Mouse (Mus musculus): ENCODE data around the gene Olfr1247. TPM values are rescaled to one million over a fixed set of nuclear protein-coding genes. Genes with fewer than 3 reads are reported as not detected.
"Not testable (repeated sequence)": the region's sequence is repeated elsewhere in the genome, so short reads cannot be mapped to it uniquely, and the experiment has no call there.

Olfr1247 gene
- polyA plus RNA-seq (2014; fragmentation: Nextera tagmentation; extraction: Ambion mirVana), result not detected in 2 replicates

DNA sequence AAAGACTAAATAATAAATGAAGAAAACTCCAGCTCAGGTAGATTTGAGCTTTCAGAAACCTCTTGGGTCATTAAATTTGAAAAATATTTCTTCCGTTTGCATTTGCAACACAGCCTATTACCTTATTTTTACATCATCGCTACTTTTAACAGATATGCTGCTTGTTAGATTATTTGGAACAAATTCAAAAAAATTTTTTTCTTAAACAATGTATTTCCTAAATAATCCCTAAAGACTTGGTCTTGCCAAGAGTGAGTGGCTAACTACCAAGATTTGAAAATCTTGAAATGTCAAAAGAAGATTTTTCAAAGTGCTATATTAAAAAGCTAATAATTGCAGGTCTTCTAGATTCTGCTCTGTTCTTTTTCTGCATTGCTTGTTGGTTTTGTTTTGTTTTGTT is at the start of gene Olfr1247:
TSS of gene Olfr1247 (minus strand) at position 101 of the 400 bp plus-strand sequence.
- WGBS, result 82% methylated on average over 2 of the region's 2 CpGs
- no peak within 1 kb of the TSS for H3K4me3 ChIP-seq (ENCODE audit: low read depth, low read length)
- no peaks in the 10 kb centered on the region for H3K4me1 ChIP-seq (ENCODE audit: control insufficient read depth, insufficient read depth, low read length)
- H3K36me3 ChIP-seq (ENCODE audit: control insufficient read depth, insufficient read depth, low read length), result no peaks in the 10 kb centered on the region
- no peaks in the 10 kb centered on the region for H3K27me3 ChIP-seq (replicated peaks; ENCODE audit: control insufficient read depth, insufficient read depth, low read length)
- no peaks in the 10 kb centered on the region for H3K9me3 ChIP-seq (ENCODE audit: control insufficient read depth, low read length)
- DNase-seq (ENCODE audit: low spot score) (no peak), ATAC-seq (ENCODE audit: low read depth) (no peak)
- H3K4me2 ChIP-seq (ENCODE audit: low read depth, low read length), result no peak within 1 kb of the TSS
- H3K27ac ChIP-seq (replicated peaks; ENCODE audit: low read depth, low read length), result no peak within 1 kb of the TSS
- H3K9ac ChIP-seq (ENCODE audit: low read depth, low read length), result no peak within 1 kb of the TSS

DNA sequence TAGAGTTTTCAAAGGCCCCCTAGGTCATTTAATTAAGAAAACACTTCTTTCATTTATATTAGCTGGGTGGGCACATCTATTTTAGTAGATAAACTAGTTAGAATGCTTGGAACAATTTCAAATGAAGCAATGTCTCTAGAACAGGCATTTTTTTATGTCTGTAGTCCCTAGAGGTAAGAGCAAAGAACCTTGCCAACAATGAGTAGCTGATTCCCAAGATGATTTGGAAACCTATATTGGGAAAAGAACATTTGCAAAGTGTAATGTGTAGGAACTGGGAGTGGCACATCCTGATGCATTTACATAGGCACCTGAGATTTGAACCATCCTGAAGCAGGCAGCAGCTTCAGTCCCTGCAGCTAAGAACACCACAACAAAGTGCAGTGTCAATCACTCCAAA is 47.4 kb upstream of the Olfr1247 start, which contains the start of gene Olfr1250:
TSS of gene Olfr1250 (minus strand) at position 101 of the 400 bp plus-strand sequence.
- Histone ChIP-seq H3K36me3 (ENCODE audit: control insufficient read depth, insufficient read depth, low read length) (no peaks in the 10 kb centered on the region), H3K9me3 (ENCODE audit: control insufficient read depth, low read length) (no peaks in the 10 kb centered on the region), H3K9ac (ENCODE audit: low read depth, low read length) (no peak within 1 kb of the TSS), H3K27ac (replicated peaks; ENCODE audit: low read depth, low read length) (no peak within 1 kb of the TSS), H3K4me3 (ENCODE audit: low read depth, low read length) (no peak within 1 kb of the TSS), H3K4me2 (ENCODE audit: low read depth, low read length) (no peak within 1 kb of the TSS), H3K27me3 (replicated peaks; ENCODE audit: control insufficient read depth, insufficient read depth, low read length) (no peaks in the 10 kb centered on the region), H3K4me1 (ENCODE audit: control insufficient read depth, insufficient read depth, low read length) (no peaks in the 10 kb centered on the region)
- DNase-seq (ENCODE audit: low spot score) (no peak), ATAC-seq (ENCODE audit: low read depth) (no peak)

DNA sequence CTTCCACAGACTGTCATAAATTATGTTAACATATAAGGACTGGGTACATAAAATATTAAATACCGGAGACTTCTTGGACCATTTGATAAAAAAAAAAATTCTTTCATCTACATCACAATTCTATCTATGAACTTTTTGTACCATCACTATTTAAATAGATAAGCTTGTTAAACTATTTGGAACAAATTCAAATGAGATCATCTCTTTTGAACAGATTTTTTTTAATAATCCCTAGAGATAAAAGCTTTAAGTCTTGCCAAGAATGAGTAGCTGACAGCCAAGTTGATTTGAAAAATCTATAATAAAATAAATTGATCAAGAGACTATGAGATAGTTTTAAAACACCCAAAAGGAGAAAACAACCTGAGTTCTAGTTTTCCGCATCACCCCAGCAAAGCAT is 21.0 kb upstream of the Olfr1247 start, which contains the start of gene Olfr1249:
TSS of gene Olfr1249 (minus strand) at position 101 of the 400 bp plus-strand sequence.
- no peak within 1 kb of the TSS for H3K27ac ChIP-seq (replicated peaks; ENCODE audit: low read depth, low read length)
- H3K4me1 ChIP-seq (ENCODE audit: control insufficient read depth, insufficient read depth, low read length), result no peaks in the 10 kb centered on the region
- H3K9me3 ChIP-seq (ENCODE audit: control insufficient read depth, low read length), result no peaks in the 10 kb centered on the region
- no peak within 1 kb of the TSS for H3K4me2 ChIP-seq (ENCODE audit: low read depth, low read length)
- no peaks in the 10 kb centered on the region for H3K36me3 ChIP-seq (ENCODE audit: control insufficient read depth, insufficient read depth, low read length)
- WGBS, result 87% methylated on average over 2 of the region's 2 CpGs
- DNase-seq (ENCODE audit: low spot score), result no peak
- ATAC-seq (ENCODE audit: low read depth), result no peak
- no peaks in the 10 kb centered on the region for H3K27me3 ChIP-seq (replicated peaks; ENCODE audit: control insufficient read depth, insufficient read depth, low read length)
- H3K4me3 ChIP-seq (ENCODE audit: low read depth, low read length), result no peak within 1 kb of the TSS
- no peak within 1 kb of the TSS for H3K9ac ChIP-seq (ENCODE audit: low read depth, low read length)

DNA sequence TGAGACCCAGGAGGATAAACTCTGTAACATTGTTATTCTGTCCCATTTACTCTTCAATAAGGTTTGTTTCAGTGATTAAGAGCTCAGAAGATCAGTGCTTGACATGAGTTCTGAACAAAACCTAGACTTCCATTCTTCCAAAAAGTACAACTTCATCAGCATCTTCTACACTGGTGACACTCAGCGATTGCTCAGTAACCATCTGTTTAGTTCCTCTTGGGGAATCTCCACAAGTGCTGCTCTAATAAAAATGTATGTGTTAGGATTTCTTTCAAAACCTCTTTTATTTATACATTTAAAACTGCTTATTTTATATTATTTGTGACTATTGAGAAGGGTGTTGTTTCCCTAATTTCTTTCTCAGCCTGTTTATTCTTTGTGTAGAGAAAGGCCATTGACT is 4.2 kb upstream of the Olfr1247 start, which contains the start of gene Olfr1248:
TSS of gene Olfr1248 (minus strand) at position 101 of the 400 bp plus-strand sequence.
- H3K4me3 ChIP-seq (ENCODE audit: low read depth, low read length), result not testable (repeated sequence)
- WGBS, result 90% methylated on average over 1 of the region's 1 CpGs

GRCm38 (mm10) chr2:89593057-89593456 is 20.9 kb downstream of the Olfr1247 start, which contains the start of gene Olfr1246:
Olfr1246 (minus strand) TSS chr2:89593157.
- Histone ChIP-seq H3K4me3 (ENCODE audit: low read depth, low read length) (no peak within 1 kb of the TSS), H3K36me3 (ENCODE audit: control insufficient read depth, insufficient read depth, low read length) (no peaks in the 10 kb centered on the region), H3K9me3 (ENCODE audit: control insufficient read depth, low read length) (no peaks in the 10 kb centered on the region), H3K27ac (replicated peaks; ENCODE audit: low read depth, low read length) (no peak within 1 kb of the TSS), H3K9ac (ENCODE audit: low read depth, low read length) (no peak within 1 kb of the TSS), H3K4me1 (ENCODE audit: control insufficient read depth, insufficient read depth, low read length) (no peaks in the 10 kb centered on the region), H3K4me2 (ENCODE audit: low read depth, low read length) (no peak within 1 kb of the TSS), H3K27me3 (replicated peaks; ENCODE audit: control insufficient read depth, insufficient read depth, low read length) (no peaks in the 10 kb centered on the region)
- 81% methylated on average over 2 of the region's 2 CpGs for WGBS
- ATAC-seq (ENCODE audit: low read depth) (no peak), DNase-seq (ENCODE audit: low spot score) (no peak)

More for the DNA sequence above, 4.2 kb upstream of the Olfr1247 start, which contains the start of gene Olfr1248:
- ATAC-seq (ENCODE audit: low read depth); H3K36me3 ChIP-seq (ENCODE audit: control insufficient read depth, insufficient read depth, low read length); H3K27me3 ChIP-seq (replicated peaks; ENCODE audit: control insufficient read depth, insufficient read depth, low read length); H3K4me1 ChIP-seq (ENCODE audit: control insufficient read depth, insufficient read depth, low read length); H3K4me2 ChIP-seq (ENCODE audit: low read depth, low read length); H3K9ac ChIP-seq (ENCODE audit: low read depth, low read length); H3K9me3 ChIP-seq (ENCODE audit: control insufficient read depth, low read length); DNase-seq (ENCODE audit: low spot score); H3K27ac ChIP-seq (replicated peaks; ENCODE audit: low read depth, low read length): not testable (repeated sequence)

DNA sequence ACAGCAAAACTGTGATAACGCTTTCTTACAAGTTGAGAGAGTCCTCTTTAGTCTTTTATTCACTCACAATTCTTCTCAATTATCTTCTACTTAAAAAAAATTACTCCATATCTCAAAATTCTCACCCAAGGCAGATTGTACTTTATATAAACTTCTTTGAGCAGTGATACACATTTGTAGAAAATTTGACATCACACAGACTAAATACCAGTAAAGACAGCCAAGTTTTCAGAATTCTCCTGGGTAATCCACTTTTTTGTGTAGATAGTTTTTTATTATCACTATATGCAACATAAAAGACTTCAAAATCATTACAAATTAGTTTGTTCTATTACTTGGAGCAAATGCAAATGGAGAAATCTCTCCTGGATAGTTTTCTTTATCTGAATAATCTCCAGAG is 35.6 kb downstream of the Olfr1247 start, which contains the start of gene Olfr1245:
TSS of gene Olfr1245 (minus strand) at position 101 of the 400 bp plus-strand sequence.
- 86% methylated on average over 1 of the region's 1 CpGs for WGBS
- ATAC-seq (ENCODE audit: low read depth), result no peak
- H3K9me3 ChIP-seq (ENCODE audit: control insufficient read depth, low read length), result no peaks in the 10 kb centered on the region
- H3K27me3 ChIP-seq (replicated peaks; ENCODE audit: control insufficient read depth, insufficient read depth, low read length), result no peaks in the 10 kb centered on the region
- no peak within 1 kb of the TSS for H3K4me3 ChIP-seq (ENCODE audit: low read depth, low read length)
- no peak within 1 kb of the TSS for H3K4me2 ChIP-seq (ENCODE audit: low read depth, low read length)
- DNase-seq (ENCODE audit: low spot score), result no peak
- H3K36me3 ChIP-seq (ENCODE audit: control insufficient read depth, insufficient read depth, low read length), result no peaks in the 10 kb centered on the region
- no peaks in the 10 kb centered on the region for H3K4me1 ChIP-seq (ENCODE audit: control insufficient read depth, insufficient read depth, low read length)
- no peak within 1 kb of the TSS for H3K27ac ChIP-seq (replicated peaks; ENCODE audit: low read depth, low read length)
- H3K9ac ChIP-seq (ENCODE audit: low read depth, low read length), result no peak within 1 kb of the TSS

GRCm38 (mm10) chr2:89562706-89563105 is 51.2 kb downstream of the Olfr1247 start:
- H3K27me3 ChIP-seq (replicated peaks; ENCODE audit: control insufficient read depth, insufficient read depth, low read length); H3K9me3 ChIP-seq (ENCODE audit: control insufficient read depth, low read length); H3K4me2 ChIP-seq (ENCODE audit: low read depth, low read length); H3K4me1 ChIP-seq (ENCODE audit: control insufficient read depth, insufficient read depth, low read length); H3K9ac ChIP-seq (ENCODE audit: low read depth, low read length); DNase-seq (ENCODE audit: low spot score); ATAC-seq (ENCODE audit: low read depth); H3K27ac ChIP-seq (replicated peaks; ENCODE audit: low read depth, low read length); H3K4me3 ChIP-seq (ENCODE audit: low read depth, low read length); H3K36me3 ChIP-seq (ENCODE audit: control insufficient read depth, insufficient read depth, low read length): not testable (repeated sequence)
- 47% methylated on average over 2 of the region's 2 CpGs for WGBS

Other genes starting within 250 kb of the Olfr1247 start
- not detected in 2 replicates for gene Olfr1234, start 249.3 kb downstream of the Olfr1247 start, polyA plus RNA-seq (2014; fragmentation: Nextera tagmentation; extraction: Ambion mirVana)
- gene Olfr1238, start 204.5 kb downstream of the Olfr1247 start, polyA plus RNA-seq (2014; fragmentation: Nextera tagmentation; extraction: Ambion mirVana), result not detected in 2 replicates
- gene Olfr1239, start 193.7 kb downstream of the Olfr1247 start, polyA plus RNA-seq (2014; fragmentation: Nextera tagmentation; extraction: Ambion mirVana), result not detected in 2 replicates
- gene Olfr1240, start 171.1 kb downstream of the Olfr1247 start, polyA plus RNA-seq (2014; fragmentation: Nextera tagmentation; extraction: Ambion mirVana), result not detected in 2 replicates
- not detected in 2 replicates for gene Olfr1241, start 127.0 kb downstream of the Olfr1247 start, polyA plus RNA-seq (2014; fragmentation: Nextera tagmentation; extraction: Ambion mirVana)
- not detected in 2 replicates for gene Olfr1242, start 115.8 kb downstream of the Olfr1247 start, polyA plus RNA-seq (2014; fragmentation: Nextera tagmentation; extraction: Ambion mirVana)
- not detected in 2 replicates for gene Olfr1243, start 82.6 kb downstream of the Olfr1247 start, polyA plus RNA-seq (2014; fragmentation: Nextera tagmentation; extraction: Ambion mirVana)
- gene Olfr1245, start 35.7 kb downstream of the Olfr1247 start, polyA plus RNA-seq (2014; fragmentation: Nextera tagmentation; extraction: Ambion mirVana), result not detected in 2 replicates
- gene Olfr1246, start 21.0 kb downstream of the Olfr1247 start, polyA plus RNA-seq (2014; fragmentation: Nextera tagmentation; extraction: Ambion mirVana), result not detected in 2 replicates
- not detected in 2 replicates for gene Olfr1248, start 4.1 kb upstream of the Olfr1247 start, polyA plus RNA-seq (2014; fragmentation: Nextera tagmentation; extraction: Ambion mirVana)
- gene Olfr1249, start 20.9 kb upstream of the Olfr1247 start, polyA plus RNA-seq (2014; fragmentation: Nextera tagmentation; extraction: Ambion mirVana), result not detected in 2 replicates
- 0.04 TPM in 1 of 2 replicates, not detected in the other for gene Olfr1250, start 47.3 kb upstream of the Olfr1247 start, polyA plus RNA-seq (2014; fragmentation: Nextera tagmentation; extraction: Ambion mirVana)
- gene Olfr1251, start 57.8 kb upstream of the Olfr1247 start, polyA plus RNA-seq (2014; fragmentation: Nextera tagmentation; extraction: Ambion mirVana), result not detected in 2 replicates
- gene Olfr1252, start 110.9 kb upstream of the Olfr1247 start, polyA plus RNA-seq (2014; fragmentation: Nextera tagmentation; extraction: Ambion mirVana), result not detected in 2 replicates
- gene Olfr1253, start 143.0 kb upstream of the Olfr1247 start, polyA plus RNA-seq (2014; fragmentation: Nextera tagmentation; extraction: Ambion mirVana), result 0.06 and 0.21 TPM in 2 replicates
- not detected in 2 replicates for gene Olfr1254, start 179.5 kb upstream of the Olfr1247 start, polyA plus RNA-seq (2014; fragmentation: Nextera tagmentation; extraction: Ambion mirVana)
- not detected in 2 replicates for gene Olfr1255, start 197.9 kb upstream of the Olfr1247 start, polyA plus RNA-seq (2014; fragmentation: Nextera tagmentation; extraction: Ambion mirVana)
- not detected in 2 replicates for gene Olfr1256, start 227.4 kb upstream of the Olfr1247 start, polyA plus RNA-seq (2014; fragmentation: Nextera tagmentation; extraction: Ambion mirVana)
- gene Olfr48, start 234.1 kb upstream of the Olfr1247 start, polyA plus RNA-seq (2014; fragmentation: Nextera tagmentation; extraction: Ambion mirVana), result not detected in 2 replicates